Mouse (Mus musculus): ENCODE measurements around the gene Prkar1b.

The Prkar1b gene

DNA sequence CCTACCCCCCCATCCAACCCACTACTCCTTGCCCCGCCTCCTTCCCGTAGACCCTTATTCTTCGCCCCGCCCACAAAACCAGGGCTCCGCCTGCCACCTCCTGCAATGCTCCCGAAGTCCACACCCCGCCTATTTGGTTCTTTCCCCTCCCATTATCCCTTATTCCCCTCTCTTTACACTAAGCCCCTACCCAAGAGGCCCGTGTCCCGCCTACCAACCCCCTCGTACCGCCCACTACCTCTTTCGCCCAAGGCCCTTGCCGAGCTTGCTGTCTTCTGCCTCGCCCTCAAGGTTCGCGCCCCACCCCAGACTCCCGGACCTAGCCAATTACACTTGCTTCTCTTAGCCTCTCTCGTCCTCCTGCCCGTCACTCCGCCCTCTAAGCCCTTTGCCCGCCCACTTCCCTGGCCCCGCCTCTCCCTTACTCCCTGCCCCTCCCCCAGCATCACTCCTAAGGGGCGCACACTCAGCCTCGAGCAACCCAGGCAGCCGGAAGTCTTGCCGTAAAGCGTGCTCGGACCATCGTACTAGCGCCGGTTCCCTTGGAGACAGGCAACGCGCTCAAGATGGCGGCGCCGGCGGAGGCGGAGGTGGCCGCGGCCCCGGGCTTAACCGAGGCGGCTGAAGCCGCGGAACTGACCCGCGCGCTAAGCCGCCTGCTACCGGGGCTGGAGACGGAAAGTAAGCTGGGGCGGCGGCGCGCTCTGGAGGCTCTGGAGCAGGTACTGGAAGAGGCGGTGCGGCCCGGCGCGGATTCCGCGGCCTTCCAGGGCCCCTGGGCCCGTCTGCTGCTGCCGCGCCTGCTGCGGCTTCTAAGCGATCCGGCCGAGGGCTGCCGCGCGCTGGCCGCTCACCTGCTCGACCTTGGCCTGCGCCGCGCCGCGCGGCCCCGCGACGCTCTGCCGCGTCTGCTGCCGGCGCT is at the start of gene Prkar1b, which contains the start of gene Dnaaf5:
Prkar1b (minus strand) TSS at position 321 of the 922 bp plus-strand sequence.
Dnaaf5 (plus strand) TSS at position 543 of the 922 bp plus-strand sequence.
- DNase-seq (ENCODE audit: low spot score): peak; percentile 98

DNA sequence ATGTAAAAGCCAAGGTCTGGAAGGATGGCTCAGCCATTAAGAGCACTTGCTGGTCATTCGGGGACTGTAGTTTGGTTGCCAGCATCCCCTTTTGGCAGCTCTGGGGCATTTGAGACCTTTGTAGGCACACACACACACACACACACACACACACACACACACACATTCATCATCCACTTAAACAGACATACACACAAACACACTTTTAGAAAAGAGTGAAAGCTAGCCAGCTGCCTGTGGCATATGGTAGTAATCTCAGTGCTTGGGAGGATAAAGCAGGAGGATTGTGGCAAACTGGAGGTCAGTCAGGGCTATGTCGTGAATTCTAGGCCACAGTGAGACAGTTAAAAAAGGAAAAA is 49.8 kb upstream of the Prkar1b start:
- DNase-seq (ENCODE audit: low spot score): peak; percentile 46

DNA sequence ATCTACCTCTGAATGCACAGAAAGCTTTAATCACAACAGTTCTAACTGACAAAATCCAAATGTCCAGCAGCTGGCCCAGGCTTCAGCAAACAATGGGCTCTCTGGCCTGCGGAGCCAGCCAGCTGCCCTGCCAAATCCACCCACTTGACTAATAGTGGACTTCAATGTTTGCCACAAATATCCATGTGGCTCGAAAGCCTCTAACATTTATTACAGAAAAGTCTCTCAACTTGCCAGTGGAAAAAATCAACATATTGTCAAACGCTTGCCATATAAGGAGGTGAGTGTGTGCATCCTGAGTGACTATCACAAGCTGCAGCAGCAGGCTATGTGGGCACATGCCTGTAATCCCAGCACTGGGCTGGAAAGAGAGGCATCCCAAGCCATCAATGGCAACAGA is 49.0 kb upstream of the Prkar1b start:
- no peak for DNase-seq (ENCODE audit: low spot score)

DNA sequence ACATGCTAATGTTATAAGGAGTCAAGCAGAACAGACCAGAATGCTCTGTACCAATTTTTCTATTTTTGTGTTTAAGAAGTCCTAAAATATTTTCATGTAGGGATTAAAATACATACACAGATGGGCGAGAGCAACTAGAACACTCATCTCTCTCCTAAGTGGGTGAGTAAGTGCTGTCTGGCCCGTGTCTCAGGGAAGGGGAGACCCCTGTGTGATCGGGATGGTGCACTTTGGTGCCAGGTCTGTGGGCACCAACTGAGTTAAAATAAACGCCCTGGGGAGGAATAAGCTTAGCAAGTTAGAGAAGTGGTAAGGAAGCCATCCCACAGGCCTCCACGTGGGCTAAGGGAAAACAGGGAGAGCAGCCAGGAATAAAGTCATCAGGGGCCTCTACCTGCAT is 41.2 kb upstream of the Prkar1b start:
- DNase-seq (ENCODE audit: low spot score): no peak

DNA sequence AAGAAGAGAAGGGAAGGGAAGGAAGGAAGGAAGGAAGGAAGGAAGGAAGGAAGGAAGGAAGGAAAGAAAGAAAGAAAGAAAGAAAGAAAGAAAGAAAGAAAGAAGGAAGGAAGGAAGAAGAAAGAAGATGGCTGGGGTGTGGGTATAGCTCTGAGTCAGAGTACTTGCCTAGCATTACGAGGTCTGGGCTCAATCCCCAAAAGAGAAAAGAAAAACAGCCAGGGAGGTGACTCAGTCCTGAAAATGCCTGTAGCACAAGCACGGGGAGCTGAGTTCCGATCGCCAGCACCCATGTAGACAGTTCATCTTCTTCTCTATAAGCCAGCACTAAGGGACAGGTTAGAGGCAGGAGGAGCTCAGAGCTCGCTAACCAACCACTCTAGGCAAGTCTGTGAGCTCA is 39.9 kb upstream of the Prkar1b start:
- no peak for DNase-seq (ENCODE audit: low spot score)

DNA sequence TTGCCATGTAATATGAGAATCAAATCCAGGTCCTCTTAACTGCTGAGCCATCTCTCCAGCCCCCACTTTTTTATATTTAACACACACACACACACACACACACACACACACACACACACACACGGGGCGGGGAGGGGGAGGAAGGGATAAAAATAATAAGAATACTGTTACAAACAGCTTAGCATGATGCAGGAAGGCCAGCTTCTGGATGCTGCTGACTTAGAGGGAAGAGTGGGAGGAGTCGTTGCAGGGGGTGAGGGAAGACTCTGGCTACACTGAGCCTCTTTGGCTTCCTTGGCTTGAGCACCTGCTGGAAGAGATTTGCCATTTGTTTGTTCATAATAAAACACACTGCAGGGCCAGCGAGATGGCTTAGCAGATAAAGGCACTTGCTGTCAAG is 35.1 kb upstream of the Prkar1b start:
- no peak for DNase-seq (ENCODE audit: low spot score)

DNA sequence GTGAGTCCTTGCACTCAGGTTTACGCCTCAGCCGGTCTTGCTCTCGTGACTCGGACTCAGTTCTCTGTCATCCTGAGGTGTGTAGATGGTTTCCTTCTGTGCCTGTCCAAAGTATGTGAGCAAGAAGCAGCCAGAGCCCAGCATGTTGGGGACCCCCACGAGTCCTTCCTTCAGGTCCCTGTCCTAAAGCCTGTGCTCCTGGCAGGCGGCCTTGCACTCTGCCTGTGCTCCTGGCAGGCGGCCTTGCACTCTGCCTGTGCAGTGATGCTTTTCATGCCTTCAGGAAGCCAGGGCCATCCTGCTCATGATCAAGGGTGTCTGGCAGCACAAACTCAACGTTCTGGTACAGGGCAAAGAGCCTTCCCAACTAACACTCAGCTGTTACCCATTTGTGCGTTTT is 33.8 kb upstream of the Prkar1b start:
- no peak for DNase-seq (ENCODE audit: low spot score)

DNA sequence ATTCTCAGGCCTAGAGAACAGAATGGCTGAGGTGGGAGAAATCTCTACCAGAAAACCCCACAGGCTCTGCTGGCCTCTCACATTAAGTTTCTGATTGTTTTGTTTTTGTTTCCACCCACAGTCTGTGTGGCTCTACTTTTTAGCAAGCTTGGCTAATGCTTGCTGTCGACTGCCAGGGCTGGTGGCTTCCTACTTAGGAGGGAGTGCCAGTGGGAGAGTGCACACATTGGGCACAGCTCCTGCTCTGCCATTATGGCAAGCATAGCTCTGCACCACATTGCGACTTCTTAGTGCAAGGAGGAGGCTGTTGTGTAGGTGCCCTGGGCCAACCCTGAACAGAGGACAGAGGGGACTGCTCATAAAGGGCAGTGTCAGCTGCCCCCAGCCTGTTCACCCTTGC is 33.3 kb upstream of the Prkar1b start:
- DNase-seq (ENCODE audit: low spot score): no peak

DNA sequence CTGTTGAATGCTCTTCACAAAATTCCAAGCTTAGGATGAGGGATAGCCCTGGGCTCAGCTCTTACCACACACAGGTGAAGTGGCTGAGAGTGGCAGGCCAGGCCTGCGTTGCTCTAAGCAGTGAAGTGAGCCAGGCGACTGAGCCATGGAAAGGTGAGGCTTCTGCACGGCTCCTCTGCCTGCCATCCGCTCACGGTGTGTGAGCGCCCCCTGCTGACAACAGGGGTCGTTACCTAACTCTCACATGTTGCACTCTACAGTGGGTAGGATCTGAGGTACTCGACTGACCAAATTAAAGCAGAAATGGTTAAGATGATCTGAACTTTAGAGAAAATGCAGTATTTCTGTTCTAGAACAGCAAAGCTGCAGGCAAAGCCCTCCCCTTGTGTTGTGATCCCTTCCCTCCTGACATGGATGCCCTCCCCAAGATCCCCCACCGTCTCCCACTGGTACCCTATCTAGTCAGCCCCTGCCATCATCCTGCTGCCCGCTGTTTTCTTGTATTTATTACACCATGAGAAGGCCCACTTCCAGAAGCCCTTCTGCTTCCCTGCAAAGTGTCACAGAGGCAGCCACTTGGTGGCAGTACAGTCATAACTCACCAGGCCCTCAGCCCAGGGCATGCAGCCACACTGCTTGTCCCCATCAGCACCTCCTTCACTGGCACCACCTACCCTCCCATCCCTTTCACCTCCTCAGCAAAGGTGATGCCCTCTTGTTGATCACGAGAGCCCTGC is 29.3 kb upstream of the Prkar1b start:
- DNase-seq (ENCODE audit: low spot score): peak; percentile 85

DNA sequence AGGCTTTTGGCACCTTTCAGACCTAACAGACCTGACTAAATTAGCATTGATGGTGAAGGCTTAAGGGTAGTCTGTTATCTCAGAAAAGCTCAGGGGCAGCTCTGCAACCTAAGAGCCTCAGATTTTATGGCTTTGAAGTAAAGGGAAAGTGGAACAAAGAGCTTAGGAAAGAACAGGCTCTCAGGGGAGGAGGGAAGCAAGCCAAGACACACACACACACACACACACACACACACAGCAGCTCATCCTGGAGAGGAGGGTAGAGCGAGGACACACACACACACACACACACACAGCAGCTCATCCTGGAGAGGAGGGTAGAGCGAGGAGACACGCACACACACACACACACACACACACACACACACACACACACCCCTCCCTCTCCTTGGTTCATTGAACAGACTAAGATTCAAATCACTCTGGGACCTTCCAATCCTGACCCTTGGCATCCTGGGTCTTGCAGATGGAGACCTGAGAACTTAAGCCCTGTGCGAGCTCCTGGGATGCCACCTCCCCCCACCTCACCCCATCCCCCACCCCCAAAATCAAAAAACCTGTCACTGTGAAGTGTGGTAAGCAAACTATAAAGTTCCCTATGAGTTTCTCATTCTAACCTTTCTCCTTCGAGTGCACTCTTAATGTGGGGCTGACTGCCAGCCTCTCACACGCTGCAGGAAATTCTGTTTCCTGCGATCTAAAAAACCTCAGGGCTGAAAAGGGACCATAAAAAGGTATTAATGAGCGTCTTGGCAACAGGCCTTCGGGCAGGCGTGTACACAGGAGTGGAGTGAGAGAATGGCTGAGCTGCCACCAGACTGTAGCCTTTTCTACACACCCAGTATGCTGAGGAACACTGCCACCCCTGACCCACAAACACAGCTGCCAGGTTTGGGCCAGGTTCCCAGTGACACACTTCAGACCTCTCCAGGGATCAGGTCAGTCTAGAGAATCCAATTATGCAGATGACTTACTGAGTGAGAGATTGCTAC is 25.1 kb upstream of the Prkar1b start:
- DNase-seq (ENCODE audit: low spot score): peak; percentile 9

DNA sequence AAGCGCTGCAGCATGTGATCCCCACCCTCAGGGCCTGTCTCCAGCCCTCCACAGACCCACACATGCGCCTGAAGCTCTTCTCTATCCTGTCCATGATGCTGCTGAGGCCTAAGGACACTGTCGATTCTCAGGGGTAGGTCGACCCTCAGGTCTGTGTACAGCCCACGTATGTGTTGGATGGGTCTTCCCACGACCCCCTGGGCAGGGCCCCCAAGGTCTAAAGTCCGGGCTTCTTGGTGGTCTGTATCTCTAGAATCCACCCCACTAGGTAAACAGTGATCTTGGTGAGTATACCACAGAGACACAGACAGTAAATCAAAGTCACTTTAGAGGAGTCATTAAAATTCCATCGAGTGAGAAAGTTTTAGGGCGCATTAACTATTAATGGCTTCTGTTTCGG is 24.3 kb upstream of the Prkar1b start:
- DNase-seq (ENCODE audit: low spot score): no peak

DNA sequence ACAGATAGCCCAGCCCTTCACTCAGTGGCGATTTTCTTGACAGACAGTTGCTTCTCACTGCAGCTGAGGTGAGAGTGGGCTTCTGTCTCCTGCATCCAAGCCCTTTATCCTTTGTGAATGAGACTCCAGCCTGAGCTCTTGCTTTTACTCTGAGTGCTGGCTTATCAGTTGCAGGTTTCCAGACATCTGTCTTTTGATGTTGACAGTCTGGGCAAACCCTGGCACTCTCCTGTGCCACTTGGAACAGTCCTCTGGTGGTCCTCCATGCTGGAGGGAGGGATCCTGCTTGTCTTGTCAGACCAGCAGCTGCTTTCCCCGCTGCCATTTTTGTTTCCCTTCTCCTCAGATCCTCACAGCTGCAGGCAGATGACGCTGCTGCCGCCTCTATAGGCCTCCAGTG is 22.1 kb upstream of the Prkar1b start:
- DNase-seq (ENCODE audit: low spot score): no peak

DNA sequence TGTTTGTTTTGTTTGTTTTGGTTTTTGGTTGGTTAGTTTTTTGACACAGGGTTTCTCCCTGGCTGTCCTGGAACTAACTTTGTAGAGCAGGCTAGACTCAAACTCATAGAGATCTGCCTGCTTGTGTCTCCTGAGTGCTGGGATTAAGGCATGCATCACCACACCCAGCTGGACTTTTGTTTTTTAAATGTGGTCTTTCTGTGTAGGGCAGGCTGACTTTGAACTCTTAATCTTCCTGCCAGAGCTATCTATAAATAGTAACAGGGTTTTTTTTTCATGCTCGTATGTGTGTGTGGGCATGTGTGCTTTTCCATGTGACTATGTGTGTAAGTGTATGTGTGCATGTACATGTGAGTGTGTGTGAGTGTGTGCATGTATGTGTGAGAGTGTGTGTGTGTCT is 17.7 kb upstream of the Prkar1b start:
- no peak for DNase-seq (ENCODE audit: low spot score)

DNA sequence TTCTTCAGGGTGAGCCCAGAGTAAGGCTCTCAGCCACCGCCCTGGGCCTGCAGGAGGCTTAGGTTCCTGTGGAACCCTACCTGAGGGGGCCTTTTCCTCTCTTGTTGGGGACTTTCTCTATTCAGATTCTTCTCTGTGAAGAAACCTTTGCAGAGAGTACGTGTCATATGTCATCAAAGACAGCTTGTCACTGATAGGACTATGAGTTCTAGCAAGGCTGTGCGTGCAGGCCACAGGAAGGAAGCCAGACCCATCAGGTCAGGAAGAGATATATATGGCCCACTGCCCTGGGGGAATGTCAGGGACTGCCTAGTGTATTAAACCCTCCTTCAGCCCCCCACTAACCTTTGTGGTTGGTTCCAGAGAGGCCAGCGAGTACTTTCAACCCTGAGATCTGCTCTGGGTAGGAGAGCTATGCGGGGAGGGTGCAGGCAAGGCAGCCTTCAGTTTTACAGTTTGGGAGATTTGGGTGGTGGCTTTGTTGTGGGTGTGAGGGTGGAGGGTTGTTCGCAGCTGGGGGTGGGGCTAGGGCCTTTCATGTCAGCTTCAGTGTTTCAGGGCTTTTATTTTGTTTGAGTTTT is 17.1 kb upstream of the Prkar1b start:
- no peak for DNase-seq (ENCODE audit: low spot score)

DNA sequence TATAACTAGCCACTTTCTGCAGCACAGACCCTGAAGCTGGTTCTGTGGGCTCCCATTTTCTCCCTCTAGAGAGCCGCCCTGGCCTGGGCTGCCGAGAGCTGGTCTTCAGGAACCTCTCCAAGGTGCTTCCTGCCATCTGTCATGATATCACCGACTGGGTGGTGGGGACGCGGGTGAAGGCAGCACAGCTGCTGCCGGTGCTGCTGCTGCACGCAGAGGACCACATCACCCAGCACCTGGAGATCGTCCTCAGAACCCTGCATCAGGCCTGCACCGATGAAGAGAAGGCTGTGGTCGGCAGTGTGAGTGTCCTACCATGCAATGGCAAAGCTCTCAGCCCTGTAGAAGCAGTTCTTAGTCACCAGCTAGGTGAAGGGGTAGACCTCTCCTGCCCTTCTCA is 11.8 kb upstream of the Prkar1b start:
- no peak for DNase-seq (ENCODE audit: low spot score)

DNA sequence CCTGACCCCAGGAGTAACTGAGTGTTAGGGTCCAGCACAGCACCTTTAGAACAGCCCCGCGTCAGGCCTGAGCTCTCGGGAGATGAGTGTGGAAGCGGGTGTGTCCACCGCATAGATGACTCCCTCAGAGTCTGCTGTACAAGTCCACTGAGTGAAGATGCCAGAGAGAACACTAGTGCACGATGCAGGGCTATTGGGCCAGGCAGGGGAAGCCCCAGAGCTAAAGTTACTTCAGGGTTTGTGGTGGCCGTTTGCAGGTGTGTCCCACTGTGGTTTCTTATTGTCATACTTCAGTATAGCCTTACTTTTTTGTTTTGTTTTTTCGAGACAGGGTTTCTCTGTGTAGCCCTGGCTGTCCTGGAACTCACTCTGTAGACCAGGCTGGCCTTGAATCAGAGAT is 11.1 kb upstream of the Prkar1b start:
- no peak for DNase-seq (ENCODE audit: low spot score)

DNA sequence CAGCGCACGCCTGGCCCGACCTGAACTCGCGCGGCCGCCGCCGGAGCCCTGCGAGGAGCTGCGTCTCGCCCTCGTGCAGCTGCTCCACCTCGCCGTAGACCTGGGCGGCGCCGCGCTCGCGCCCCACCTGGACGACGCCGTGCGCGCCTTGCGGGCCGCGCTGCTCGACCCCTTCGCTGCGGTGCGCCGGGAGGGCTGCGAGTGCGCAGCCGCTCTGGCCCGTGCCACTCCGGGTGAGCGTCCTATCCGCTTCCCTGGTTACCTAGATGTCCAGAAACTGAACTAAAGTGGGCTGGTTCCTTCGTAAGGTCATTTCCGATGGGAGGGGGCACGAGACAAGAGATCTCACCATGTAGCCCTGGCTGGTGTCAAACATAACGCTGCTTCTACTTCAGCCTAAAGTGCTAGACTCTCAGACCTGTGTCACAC is 816 bp upstream of the Prkar1b start:
- peak; percentile 18 for DNase-seq (ENCODE audit: low spot score)

DNA sequence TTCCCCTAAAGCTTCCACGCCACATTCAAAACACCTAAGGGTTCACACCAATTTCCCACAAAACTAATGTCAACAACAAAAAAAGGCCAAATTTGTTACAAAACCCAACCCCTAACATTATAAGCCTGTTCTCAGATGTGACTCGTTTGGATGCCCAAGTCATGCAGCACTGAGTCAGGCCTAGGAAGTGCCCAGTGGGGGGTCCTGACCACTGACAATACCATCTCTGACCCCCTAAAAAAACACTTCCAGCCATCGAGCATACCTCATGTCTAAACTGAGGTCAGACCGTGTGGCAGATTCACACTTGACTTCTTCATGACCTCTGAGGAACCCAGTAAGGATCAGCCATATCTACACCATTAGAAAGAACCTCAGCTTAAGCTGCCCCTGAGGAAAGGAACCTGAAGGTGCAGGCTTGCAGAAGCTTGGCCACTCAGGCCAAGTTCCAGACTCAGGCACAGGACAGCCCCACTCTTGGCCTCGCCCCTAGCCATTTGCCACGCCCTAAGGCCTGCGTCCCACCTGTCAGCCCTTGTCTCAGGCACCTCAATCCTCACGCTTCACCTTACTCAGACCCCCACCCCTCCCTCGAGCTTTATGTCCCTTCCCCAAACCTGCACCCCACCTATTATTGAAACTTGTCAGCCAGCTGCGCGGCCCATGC is 662 bp downstream of the Prkar1b start:
- DNase-seq (ENCODE audit: low spot score): no peak

DNA sequence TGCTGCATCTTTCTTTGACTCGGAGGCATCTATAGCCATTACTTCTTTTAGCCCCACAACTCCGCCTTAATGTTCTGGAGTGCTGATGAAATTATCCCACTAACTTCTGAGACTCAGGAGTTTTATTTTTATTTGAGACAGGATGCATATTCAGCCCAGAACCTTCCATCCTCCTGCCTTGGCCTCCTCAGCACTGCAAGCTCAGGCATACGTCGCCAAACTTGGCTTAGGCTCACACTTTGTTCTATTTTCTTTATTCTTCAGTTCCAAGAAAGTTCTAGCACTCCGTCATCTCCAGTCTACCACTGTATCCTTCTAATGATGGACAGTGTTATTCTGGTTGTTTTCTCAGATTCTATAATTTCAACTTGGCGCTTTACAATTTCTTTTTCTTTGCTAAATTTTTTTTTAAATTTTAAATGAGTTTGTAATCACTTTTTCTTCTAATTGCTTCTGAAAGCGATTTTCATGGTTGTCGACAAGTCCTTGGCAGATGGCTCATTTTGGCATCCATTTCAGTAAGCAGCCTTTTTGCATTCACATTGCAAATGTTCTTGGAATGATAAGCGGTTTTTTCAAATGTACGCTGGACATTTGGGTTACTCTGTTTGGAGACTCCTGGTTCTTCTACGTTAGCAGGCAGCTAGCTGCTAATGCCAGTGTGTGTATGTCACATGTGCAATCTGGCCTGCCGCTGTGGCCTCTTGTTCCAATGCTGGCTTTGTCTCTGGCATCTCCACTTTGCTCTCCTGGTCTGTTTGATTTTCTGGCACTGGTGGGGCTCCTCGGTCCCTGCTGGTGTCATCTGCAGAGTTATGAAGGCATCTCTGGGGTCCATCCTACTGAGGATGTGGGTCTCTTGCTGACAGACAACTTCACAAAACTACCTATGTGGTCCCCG is 2.4 kb downstream of the Prkar1b start:
- no peak for DNase-seq (ENCODE audit: low spot score)

DNA sequence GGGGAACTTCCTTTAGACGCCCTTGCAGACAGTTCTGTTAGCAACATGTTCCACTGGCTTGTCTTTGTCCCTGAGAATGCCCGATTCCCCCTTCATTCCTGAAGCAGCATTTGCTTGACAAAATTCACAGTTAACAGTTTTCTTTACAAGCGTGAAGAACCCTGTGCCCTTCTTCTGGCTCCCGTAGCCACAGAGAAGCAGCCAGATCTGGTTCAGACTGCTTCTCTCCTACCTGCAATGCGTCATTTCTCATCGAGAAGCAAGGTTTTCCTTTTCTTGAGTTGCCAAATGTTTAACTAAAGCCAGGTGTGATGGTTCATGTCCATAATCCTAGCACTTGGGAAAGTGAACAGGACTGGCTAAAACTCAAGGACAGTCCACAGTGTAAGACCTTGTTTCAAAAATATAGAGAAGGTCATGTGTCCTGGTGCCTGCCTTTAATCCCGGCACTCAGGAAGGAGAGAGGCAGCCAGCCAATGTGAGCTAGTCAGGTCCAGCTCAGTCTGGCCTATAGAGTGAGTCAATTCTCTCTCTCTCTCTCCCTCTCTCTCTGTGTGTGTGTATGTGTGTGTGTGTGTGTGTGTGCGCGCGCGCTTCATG is 3.2 kb downstream of the Prkar1b start:
- DNase-seq (ENCODE audit: low spot score): no peak

All from retina, embryonic 14.5 days (tissue).